Mouse (Mus musculus) right cerebral cortex, adult 2 months (tissue): Measurements from ENCODE around the gene Mrpl58.
"Not testable (repeated sequence)": the region's sequence is repeated elsewhere in the genome, so short reads cannot be mapped to it uniquely, and the experiment has no call there.

Source experiments
- DNase-seq, 2 experiments: peaks; one replicate each; pipeline ENCODE4 v3.0.0; 2021 to 2022; ENCODE audit warnings: low spot score in 2 of 2

Gene Mrpl58

GRCm38 (mm10) chr11:115381743-115382539, 21.6 kb upstream of the Mrpl58 start, which contains the start of gene Cdr2l:
Gene Cdr2l (plus strand): TSS chr11:115381916.
- DNase-seq, result peak; percentile 84 to 85

- DNase-seq, result no peak
Observed at GRCm38 (mm10) chr11:115382891-115383290, 20.7 kb upstream of the Mrpl58 start.

- DNase-seq, result peak; percentile 51 to 60
Observed at GRCm38 (mm10) chr11:115383701-115384474, 19.7 kb upstream of the Mrpl58 start.

- DNase-seq, result no peak
Observed at GRCm38 (mm10) chr11:115384587-115384986, 19.0 kb upstream of the Mrpl58 start.

GRCm38 (mm10) chr11:115386859-115387258, 16.7 kb upstream of the Mrpl58 start:
- not testable (repeated sequence) for DNase-seq

GRCm38 (mm10) chr11:115391358-115391757, 12.2 kb upstream of the Mrpl58 start:
- DNase-seq, result no peak

GRCm38 (mm10) chr11:115393721-115394325, 9.7 kb upstream of the Mrpl58 start:
- no peak for DNase-seq

- no peak for DNase-seq
Observed at GRCm38 (mm10) chr11:115398085-115398484, 5.5 kb upstream of the Mrpl58 start.

- no peak for DNase-seq
Observed at GRCm38 (mm10) chr11:115400126-115400525, 3.4 kb upstream of the Mrpl58 start.

GRCm38 (mm10) chr11:115400630-115401391, 2.7 kb upstream of the Mrpl58 start:
- DNase-seq, result peak; percentile 56 to 66

GRCm38 (mm10) chr11:115405723-115406122, 2.2 kb downstream of the Mrpl58 start:
- no peak for DNase-seq

- DNase-seq, result no peak
Observed at GRCm38 (mm10) chr11:115406858-115407401, 3.4 kb downstream of the Mrpl58 start.

- DNase-seq, result no peak
Observed at GRCm38 (mm10) chr11:115408266-115408920, 4.8 kb downstream of the Mrpl58 start.

GRCm38 (mm10) chr11:115409556-115409955, 6.0 kb downstream of the Mrpl58 start:
- no peak for DNase-seq

- DNase-seq, result peak; percentile 91 to 94
Observed at GRCm38 (mm10) chr11:115419531-115420237, 16.1 kb downstream of the Mrpl58 start, which contains the start of the genes Atp5h and Kctd2. Gene Atp5h (minus strand): TSS chr11:115419962. Gene Kctd2 (plus strand): TSS chr11:115420128.

GRCm38 (mm10) chr11:115420336-115421190, 17.0 kb downstream of the Mrpl58 start:
- peak in 1 of 2 experiments; percentile 67 for DNase-seq

- no peak for DNase-seq
Observed at GRCm38 (mm10) chr11:115421328-115421727, 17.8 kb downstream of the Mrpl58 start.

GRCm38 (mm10) chr11:115421972-115422371, 18.4 kb downstream of the Mrpl58 start:
- DNase-seq, result no peak

GRCm38 (mm10) chr11:115423091-115423490, 19.5 kb downstream of the Mrpl58 start:
- no peak for DNase-seq
